Mouse (Mus musculus) olfactory bulb, adult 2 months (tissue): ENCODE measurements around the gene Slc22a3.

ENCODE experiments used
- CTCF ChIP-seq: fragments of 200-500 bp; IDR thresholded peaks from 2 replicates; pipeline ENCODE4 v1.5.1; 2012; ENCODE audit warnings: low read depth, mild to moderate bottlenecking, low read length, moderate library complexity; ENCODE audit not compliant: insufficient read depth
- POLR2A ChIP-seq: fragments of 200-500 bp; IDR thresholded peaks from 2 replicates; pipeline ENCODE4 v1.6.1; 2012; ENCODE audit warnings: mild to moderate bottlenecking, low read depth, low read length, moderate library complexity; ENCODE audit not compliant: insufficient read depth

GRCm38 (mm10) chr17:12388239-12388638 is 119.3 kb downstream of the Slc22a3 start:
- no peak for TF ChIP-seq POLR2A
- no peak for TF ChIP-seq CTCF
